Mouse (Mus musculus): Measurements from ENCODE around the gene Serpina3j. TPM values are rescaled to one million over a fixed set of nuclear protein-coding genes. Genes with fewer than 3 reads are reported as not detected.
"Not testable (repeated sequence)": the region's sequence is repeated elsewhere in the genome, so short reads cannot be mapped to it uniquely, and the experiment has no call there.

Gene Serpina3j
- polyA plus RNA-seq, 1 experiment from 2014 or later = not detected

DNA sequence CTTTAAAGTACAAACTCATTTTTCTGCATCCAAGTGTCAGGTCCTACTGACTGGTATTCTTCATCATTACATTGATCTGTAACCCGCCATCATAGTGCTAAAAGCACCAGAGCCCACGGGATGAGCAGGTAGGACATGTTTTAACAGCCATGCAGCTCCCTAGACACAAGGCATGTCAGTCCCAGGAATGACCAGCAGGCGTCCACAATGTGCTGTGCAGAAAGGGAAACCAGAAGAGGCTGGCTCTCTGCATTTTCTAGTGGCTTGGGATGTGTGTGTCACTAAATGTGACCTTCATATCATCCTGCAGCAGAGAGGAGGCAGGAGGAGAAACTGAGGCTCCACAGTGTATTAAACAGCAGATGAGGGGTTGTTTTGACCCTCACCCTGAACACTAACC is 37.5 kb downstream of the Serpina3j start:
- DNase-seq (ENCODE audit: low spot score); ATAC-seq (ENCODE audit: low FRiP score); H3K4me2 ChIP-seq (replicated peaks); H3K36me3 ChIP-seq (replicated peaks; ENCODE audit: control insufficient read depth, insufficient read depth); H3K4me3 ChIP-seq (replicated peaks; ENCODE audit: low read length); H3K9me3 ChIP-seq (ENCODE audit: control insufficient read depth, low read length); H3K4me1 ChIP-seq (replicated peaks; ENCODE audit: control insufficient read depth, insufficient read depth, low read length); H3K9ac ChIP-seq; H3K27me3 ChIP-seq (ENCODE audit: control insufficient read depth, insufficient read depth, low read length); H3K27ac ChIP-seq: not testable (repeated sequence)
- WGBS = 36% methylated on average over 3 of the region's 3 CpGs

- Histone ChIP-seq H3K4me1 (replicated peaks; ENCODE audit: control insufficient read depth, insufficient read depth, low read length) (no peaks in the 10 kb centered on the region), H3K9ac (no peak overlapping the region), H3K4me3 (replicated peaks; ENCODE audit: low read length) (no peak overlapping the region), H3K36me3 (replicated peaks; ENCODE audit: control insufficient read depth, insufficient read depth) (no peaks in the 10 kb centered on the region), H3K4me2 (replicated peaks) (no peak overlapping the region), H3K27ac (no peak overlapping the region), H3K9me3 (ENCODE audit: control insufficient read depth, low read length) (no peaks in the 10 kb centered on the region), H3K27me3 (ENCODE audit: control insufficient read depth, insufficient read depth, low read length) (no peaks in the 10 kb centered on the region)
- no peak for ATAC-seq (ENCODE audit: low FRiP score)
- 89% methylated on average over 3 of the region's 3 CpGs for WGBS
- DNase-seq (ENCODE audit: low spot score) = no peak
Observed at GRCm38 (mm10) chr12:104356006-104356405, 41.7 kb downstream of the Serpina3j start.

- no peak overlapping the region for H3K4me2 ChIP-seq (replicated peaks)
- no peak overlapping the region for H3K9ac ChIP-seq
- H3K27me3 ChIP-seq (ENCODE audit: control insufficient read depth, insufficient read depth, low read length) = no peaks in the 10 kb centered on the region
- H3K9me3 ChIP-seq (ENCODE audit: control insufficient read depth, low read length) = no peaks in the 10 kb centered on the region
- DNase-seq (ENCODE audit: low spot score) (no peak), ATAC-seq (ENCODE audit: low FRiP score) (no peak)
- H3K4me3 ChIP-seq (replicated peaks; ENCODE audit: low read length) = no peak overlapping the region
- no peak overlapping the region for H3K27ac ChIP-seq
- 92% methylated on average over 3 of the region's 3 CpGs for WGBS
- no peaks in the 10 kb centered on the region for H3K36me3 ChIP-seq (replicated peaks; ENCODE audit: control insufficient read depth, insufficient read depth)
- no peaks in the 10 kb centered on the region for H3K4me1 ChIP-seq (replicated peaks; ENCODE audit: control insufficient read depth, insufficient read depth, low read length)
Observed at GRCm38 (mm10) chr12:104369986-104370385, 55.6 kb downstream of the Serpina3j start.

Other genes starting within 250 kb of the Serpina3j start
- gene Serpina5, start 213.4 kb upstream of the Serpina3j start, polyA plus RNA-seq (2014; fragmentation: Nextera tagmentation; extraction: Ambion mirVana) = not detected in 2 replicates
- not detected in 2 replicates for gene Serpina3a, start 201.8 kb upstream of the Serpina3j start, polyA plus RNA-seq (2014; fragmentation: Nextera tagmentation; extraction: Ambion mirVana)
- gene Serpina3b, start 186.6 kb upstream of the Serpina3j start, polyA plus RNA-seq (2014; fragmentation: Nextera tagmentation; extraction: Ambion mirVana) = 0.09 TPM in 1 of 2 replicates, not detected in the other
- not detected in 2 replicates for gene Serpina3c, start 160.7 kb upstream of the Serpina3j start, polyA plus RNA-seq (2014; fragmentation: Nextera tagmentation; extraction: Ambion mirVana)
- 0.13 and 0.19 TPM in 2 replicates for gene Serpina3f, start 100.0 kb upstream of the Serpina3j start, polyA plus RNA-seq (2014; fragmentation: Nextera tagmentation; extraction: Ambion mirVana)
- gene Serpina3g, start 78.3 kb upstream of the Serpina3j start, polyA plus RNA-seq (2014; fragmentation: Nextera tagmentation; extraction: Ambion mirVana) = 0.67 and 1.1 TPM in 2 replicates
- 0.08 TPM in 1 of 2 replicates, not detected in the other for gene Serpina3i, start 51.4 kb upstream of the Serpina3j start, polyA plus RNA-seq (2014; fragmentation: Nextera tagmentation; extraction: Ambion mirVana)
- not detected in 2 replicates for gene Serpina3k, start 23.9 kb downstream of the Serpina3j start, polyA plus RNA-seq (2014; fragmentation: Nextera tagmentation; extraction: Ambion mirVana)
- not detected in 2 replicates for gene Serpina3m, start 23.9 kb downstream of the Serpina3j start, polyA plus RNA-seq (2014; fragmentation: Nextera tagmentation; extraction: Ambion mirVana)
- 1.5 and 1.6 TPM in 2 replicates for gene Serpina3n, start 92.2 kb downstream of the Serpina3j start, polyA plus RNA-seq (2014; fragmentation: Nextera tagmentation; extraction: Ambion mirVana)
- not detected in 2 replicates for gene Gsc, start 158.8 kb downstream of the Serpina3j start, polyA plus RNA-seq (2014; fragmentation: Nextera tagmentation; extraction: Ambion mirVana)

All from hindbrain, embryonic 14.5 days (tissue).